Mouse (Mus musculus): ENCODE measurements around the gene Pik3r3. TPM values are rescaled to one million over a fixed set of nuclear protein-coding genes. Genes with fewer than 3 reads are reported as not detected.

Pik3r3 gene
- polyA plus RNA-seq, 1 experiment from 2014 or later = 51.2 TPM

DNA sequence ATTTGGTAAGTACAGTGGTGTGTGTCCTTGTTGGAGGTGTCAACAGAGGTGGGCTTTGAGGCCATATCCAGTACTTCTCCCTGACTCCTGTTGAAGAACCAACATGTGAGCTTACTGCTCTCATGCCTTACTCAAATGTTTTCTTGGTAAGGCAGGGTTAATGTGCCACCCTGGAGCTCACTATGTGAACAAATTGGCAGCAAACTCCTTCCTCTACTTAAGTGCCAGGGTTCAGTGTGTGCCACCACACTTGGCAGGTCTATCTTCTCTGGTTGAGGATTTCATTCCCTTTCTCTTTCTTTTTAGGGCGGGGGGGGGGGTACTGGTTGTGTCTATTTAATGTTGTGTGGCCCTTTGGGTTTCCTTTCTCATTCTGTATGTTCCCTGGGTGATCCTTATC is 83.1 kb downstream of the Pik3r3 start:
- no peak overlapping the region for H3K4me3 ChIP-seq
- H3K4me1 ChIP-seq = no peaks in the 10 kb centered on the region
- H3K9me3 ChIP-seq = no peaks in the 10 kb centered on the region
- H3K9ac ChIP-seq = no peak overlapping the region
- H3K36me3 ChIP-seq = peaks cover 58% of the 10 kb centered on the region
- ATAC-seq (ENCODE audit: insufficient number of reproducible peaks, insufficient read depth, low FRiP score, low TSS enrichment) = no peak
- no peak overlapping the region for H3K4me2 ChIP-seq (replicated peaks)
- H3K27me3 ChIP-seq = no peaks in the 10 kb centered on the region
- H3K27ac ChIP-seq = no peak overlapping the region
- WGBS = 15% methylated on average over 1 of the region's 1 CpGs

DNA sequence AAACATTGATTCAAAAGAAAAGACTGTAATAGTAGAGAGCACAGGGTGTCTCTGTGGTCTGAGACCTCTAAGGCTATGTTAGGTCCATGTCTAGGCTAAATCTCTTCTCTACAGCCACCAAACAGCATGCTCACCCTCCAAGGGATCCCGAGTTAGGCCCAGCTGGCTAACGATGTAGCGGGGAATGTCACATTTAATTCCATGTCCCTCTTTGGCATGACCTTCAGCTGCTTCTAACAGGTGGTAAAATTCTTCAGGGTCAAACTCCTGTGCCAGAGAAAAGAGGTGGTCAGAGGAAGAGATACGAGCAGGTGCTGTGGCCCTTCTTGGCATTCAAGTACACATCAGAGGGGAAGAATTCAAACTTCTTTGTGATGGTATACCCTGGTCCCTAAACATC is 96.2 kb downstream of the Pik3r3 start:
- no peak overlapping the region for H3K4me3 ChIP-seq
- WGBS = 94% methylated on average over 4 of the region's 4 CpGs
- H3K9ac ChIP-seq = no peak overlapping the region
- no peaks in the 10 kb centered on the region for H3K4me1 ChIP-seq
- H3K9me3 ChIP-seq = no peaks in the 10 kb centered on the region
- no peak overlapping the region for H3K4me2 ChIP-seq (replicated peaks)
- no peaks in the 10 kb centered on the region for H3K27me3 ChIP-seq
- H3K36me3 ChIP-seq = peaks cover 84% of the 10 kb centered on the region
- no peak for ATAC-seq (ENCODE audit: insufficient number of reproducible peaks, insufficient read depth, low FRiP score, low TSS enrichment)
- no peak overlapping the region for H3K27ac ChIP-seq

DNA sequence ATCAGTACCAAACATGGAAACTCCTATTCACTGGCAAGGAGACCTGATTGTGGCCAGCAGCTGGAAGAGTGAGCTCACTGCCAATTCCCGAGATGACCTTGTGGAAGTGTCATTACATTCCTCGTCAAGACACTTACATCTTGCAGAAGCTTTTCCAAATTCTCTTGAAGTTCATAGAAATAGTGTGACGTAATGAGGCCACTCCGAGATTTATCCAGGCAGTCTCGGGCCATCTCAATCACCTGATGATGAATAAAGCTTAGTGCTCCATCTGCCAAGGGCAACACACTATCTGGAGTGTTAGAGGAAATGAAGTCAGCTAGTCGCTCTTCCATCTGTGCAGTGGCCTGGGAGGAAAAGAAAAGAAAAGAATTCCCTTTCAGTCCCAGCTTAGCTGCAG is 100.7 kb downstream of the Pik3r3 start:
- Histone ChIP-seq H3K4me1 (no peaks in the 10 kb centered on the region), H3K36me3 (peaks cover 52% of the 10 kb centered on the region), H3K9me3 (no peaks in the 10 kb centered on the region), H3K4me3 (no peak overlapping the region), H3K4me2 (replicated peaks) (no peak overlapping the region), H3K27me3 (no peaks in the 10 kb centered on the region), H3K27ac (no peak overlapping the region), H3K9ac (no peak overlapping the region)
- WGBS = 90% methylated on average over 6 of the region's 6 CpGs
- no peak for ATAC-seq (ENCODE audit: insufficient number of reproducible peaks, insufficient read depth, low FRiP score, low TSS enrichment)

DNA sequence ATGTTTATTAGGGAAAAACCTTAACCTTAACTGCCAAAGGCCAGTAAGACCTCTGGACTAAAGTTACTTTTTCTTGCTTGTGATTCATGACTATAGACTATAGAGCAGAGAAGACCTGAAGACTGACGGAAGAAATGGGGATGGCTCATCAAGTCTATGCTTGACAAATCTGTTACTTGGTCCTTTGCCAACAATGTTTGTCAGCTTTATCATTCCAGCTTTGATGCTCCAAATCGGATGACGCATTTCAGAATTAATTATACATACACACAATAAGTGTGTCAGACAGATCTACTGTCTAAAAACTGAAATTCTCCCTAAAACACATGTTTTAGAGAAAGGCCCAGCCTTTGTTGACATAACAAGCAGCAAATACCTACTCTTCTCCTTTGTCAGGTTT is 107.8 kb downstream of the Pik3r3 start:
- WGBS = 95% methylated on average over 3 of the region's 3 CpGs
- H3K36me3 ChIP-seq = peaks cover 17% of the 10 kb centered on the region

DNA sequence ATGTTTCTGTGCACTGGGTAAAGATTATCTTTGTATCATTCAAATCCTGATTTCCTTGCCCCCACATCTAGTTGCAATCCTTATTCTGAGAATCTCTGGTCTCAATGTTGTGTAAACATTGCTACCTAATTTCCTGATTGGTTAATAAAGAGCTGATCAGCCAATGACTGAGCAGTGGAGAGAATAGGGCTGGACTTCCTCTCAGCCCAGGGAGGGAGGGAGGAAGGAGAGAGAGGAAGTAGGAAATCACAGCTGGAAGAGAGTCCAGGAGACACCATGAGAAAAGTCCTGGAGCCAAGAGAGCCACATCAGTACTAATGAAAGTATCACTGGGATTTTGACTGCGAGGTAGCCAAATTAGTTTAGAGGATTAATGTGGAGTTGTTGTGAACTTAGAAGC is 114.9 kb downstream of the Pik3r3 start:
- Histone ChIP-seq H3K4me1 (no peaks in the 10 kb centered on the region), H3K27me3 (no peaks in the 10 kb centered on the region), H3K36me3 (no peaks in the 10 kb centered on the region), H3K4me2 (replicated peaks) (no peak overlapping the region), H3K9me3 (no peaks in the 10 kb centered on the region), H3K27ac (no peak overlapping the region), H3K4me3 (no peak overlapping the region), H3K9ac (no peak overlapping the region)
- no peak for ATAC-seq (ENCODE audit: insufficient number of reproducible peaks, insufficient read depth, low FRiP score, low TSS enrichment)
- WGBS = 89% methylated on average over 1 of the region's 1 CpGs

More for the DNA sequence above, 107.8 kb downstream of the Pik3r3 start:
- Histone ChIP-seq H3K4me2 (replicated peaks) (no peak overlapping the region), H3K4me3 (no peak overlapping the region), H3K4me1 (no peaks in the 10 kb centered on the region), H3K27me3 (no peaks in the 10 kb centered on the region), H3K9me3 (no peaks in the 10 kb centered on the region), H3K27ac (no peak overlapping the region), H3K9ac (no peak overlapping the region)
- ATAC-seq (ENCODE audit: insufficient number of reproducible peaks, insufficient read depth, low FRiP score, low TSS enrichment) = no peak

DNA sequence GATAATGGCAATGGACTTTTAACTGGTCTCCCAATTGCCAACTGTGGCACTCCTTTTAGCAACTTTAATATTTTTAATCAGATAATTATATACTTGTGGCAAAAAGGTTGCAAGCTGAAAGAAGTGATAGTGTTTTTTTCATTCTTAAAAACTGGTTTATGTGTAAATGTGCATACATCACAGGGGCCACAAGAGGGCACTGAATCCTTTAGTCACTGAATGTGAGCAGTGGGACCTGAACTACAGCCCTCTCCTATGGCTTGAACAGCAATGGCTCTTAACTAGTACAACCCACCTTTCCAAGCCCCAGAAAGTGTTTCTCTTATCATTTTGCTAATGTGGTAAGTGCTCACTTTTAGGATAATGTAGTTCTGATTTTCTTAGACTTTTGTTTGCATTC is 120.7 kb downstream of the Pik3r3 start:
- Histone ChIP-seq H3K4me1 (no peaks in the 10 kb centered on the region), H3K9me3 (no peaks in the 10 kb centered on the region), H3K9ac (no peak overlapping the region), H3K4me2 (replicated peaks) (no peak overlapping the region), H3K36me3 (no peaks in the 10 kb centered on the region), H3K4me3 (no peak overlapping the region), H3K27me3 (no peaks in the 10 kb centered on the region), H3K27ac (no peak overlapping the region)
- no peak for ATAC-seq (ENCODE audit: insufficient number of reproducible peaks, insufficient read depth, low FRiP score, low TSS enrichment)

DNA sequence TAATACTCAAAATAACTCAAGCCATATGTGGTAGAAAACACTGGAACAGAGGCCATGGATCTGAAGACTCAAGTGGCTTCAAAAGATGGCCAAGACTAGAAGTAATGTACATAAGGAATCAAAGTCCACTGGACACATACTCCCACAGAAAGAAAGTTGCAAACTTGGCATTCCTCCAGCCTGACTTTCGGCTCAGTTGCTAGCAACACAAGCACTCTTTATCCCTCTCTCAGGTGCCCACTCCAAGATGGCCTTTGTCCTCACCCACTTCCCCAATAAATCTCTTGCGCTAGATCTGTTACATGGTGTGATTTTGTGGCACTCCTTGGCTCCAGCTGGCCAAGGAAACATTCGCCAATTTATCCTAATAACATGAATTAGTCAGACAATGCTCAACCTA is 131.1 kb downstream of the Pik3r3 start:
- ATAC-seq (ENCODE audit: insufficient number of reproducible peaks, insufficient read depth, low FRiP score, low TSS enrichment) = no peak

More for the DNA sequence above, 131.1 kb downstream of the Pik3r3 start:
- 92% methylated on average over 3 of the region's 3 CpGs for WGBS
- no peak overlapping the region for H3K9ac ChIP-seq
- H3K27me3 ChIP-seq = no peaks in the 10 kb centered on the region
- no peak overlapping the region for H3K4me2 ChIP-seq (replicated peaks)
- H3K4me1 ChIP-seq = no peaks in the 10 kb centered on the region
- H3K4me3 ChIP-seq = no peak overlapping the region
- 0 out of 2 replicates have a peak, but pooled peaks cover 2% of the 10 kb centered on the region for H3K36me3 ChIP-seq
- no peak overlapping the region for H3K27ac ChIP-seq
- no peaks in the 10 kb centered on the region for H3K9me3 ChIP-seq

Other genes starting within 250 kb of the Pik3r3 start
- 2.8 and 3.3 TPM in 2 replicates for gene Faah, start 203.7 kb upstream of the Pik3r3 start, polyA plus RNA-seq (2016; fragmentation: Nextera tagmentation; extraction: Ambion mirVana)
- 19.9 and 20.6 TPM in 2 replicates for gene Nsun4, start 167.7 kb upstream of the Pik3r3 start, polyA plus RNA-seq (2016; fragmentation: Nextera tagmentation; extraction: Ambion mirVana)
- gene Uqcrh, start 146.5 kb upstream of the Pik3r3 start, polyA plus RNA-seq (2016; fragmentation: Nextera tagmentation; extraction: Ambion mirVana) = 407 and 442 TPM in 2 replicates
- 80.8 and 83.3 TPM in 2 replicates for gene Lrrc41, start 146.3 kb upstream of the Pik3r3 start, polyA plus RNA-seq (2016; fragmentation: Nextera tagmentation; extraction: Ambion mirVana)
- 46.6 and 47.0 TPM in 2 replicates for gene Rad54l, start 97.9 kb upstream of the Pik3r3 start, polyA plus RNA-seq (2016; fragmentation: Nextera tagmentation; extraction: Ambion mirVana)
- 76.3 and 80.5 TPM in 2 replicates for gene Pomgnt1, start 97.8 kb upstream of the Pik3r3 start, polyA plus RNA-seq (2016; fragmentation: Nextera tagmentation; extraction: Ambion mirVana)
- gene Lurap1, start 70.3 kb upstream of the Pik3r3 start, polyA plus RNA-seq (2016; fragmentation: Nextera tagmentation; extraction: Ambion mirVana) = 2.6 and 2.7 TPM in 2 replicates
- gene Tspan1, start 54.0 kb upstream of the Pik3r3 start, polyA plus RNA-seq (2016; fragmentation: Nextera tagmentation; extraction: Ambion mirVana) = 0.23 and 0.37 TPM in 2 replicates
- gene 1700042G07Rik, start 48.2 kb upstream of the Pik3r3 start, polyA plus RNA-seq (2016; fragmentation: Nextera tagmentation; extraction: Ambion mirVana) = not detected in 2 replicates
- not detected in 2 replicates for gene Gm49337, start 48.2 kb upstream of the Pik3r3 start, polyA plus RNA-seq (2016; fragmentation: Nextera tagmentation; extraction: Ambion mirVana)
- gene Mast2, start 242.6 kb downstream of the Pik3r3 start, polyA plus RNA-seq (2016; fragmentation: Nextera tagmentation; extraction: Ambion mirVana) = 21.7 and 24.9 TPM in 2 replicates